8 mouse cellular contexts compared by ENCODE assay signal in genomic region chr11:120310813-120311312, GRCm38 (mm10). TPM values are rescaled to one million over a fixed set of nuclear protein-coding genes. Genes with fewer than 3 reads are reported as not detected.
DNase-seq lines count a peak whose midpoint lies in the region; ATAC-seq and TF ChIP-seq lines count a peak whose summit lies in the region.

No protein-coding gene starts in this region.

- H3K4me3 ChIP-seq in gastrocnemius, adult 2 months, result peak overlapping the region; percentile 77
- H3K4me3 ChIP-seq in hindbrain, postnatal 0 days (ENCODE audit: low read length), result peak overlapping the region; percentile 38

- H3K9me3 ChIP-seq in hindbrain, postnatal 0 days (ENCODE audit: low read length), result no peaks in the 10 kb centered on the region

- H3K4me2 ChIP-seq in hindbrain, postnatal 0 days (ENCODE audit: low read depth, low read length), result peak overlapping the region; percentile 70

- H3K27me3 ChIP-seq in hindbrain, postnatal 0 days (ENCODE audit: insufficient read depth, low read length), result no peaks in the 10 kb centered on the region

- H3K27ac ChIP-seq in gastrocnemius, adult 2 months, result peak overlapping the region; percentile 75
- peak overlapping the region; percentile 81 for H3K27ac ChIP-seq in hindbrain, postnatal 0 days

- no peaks in the 10 kb centered on the region for H3K36me3 ChIP-seq in hindbrain, postnatal 0 days (ENCODE audit: insufficient read depth, low read length)

- peak overlapping the region; percentile 55 for H3K9ac ChIP-seq in hindbrain, postnatal 0 days (replicated peaks; ENCODE audit: low read length)

- peak; percentile 93 for DNase-seq in gastrocnemius, adult 2 months
- peak; percentile 97 for DNase-seq in hindbrain, postnatal 0 days (ENCODE audit: low spot score)
- peak; percentile 92 to 93 for DNase-seq in left cerebral cortex, adult 18-20 months (ENCODE audit: low spot score in 2 of 2)
- DNase-seq in lung, postnatal 4 days, result peak; percentile 94 to 97
- DNase-seq in right cerebral cortex, adult 2 months (ENCODE audit: low spot score in 2 of 2), result peak; percentile 95 to 96
- peak; percentile 58 for DNase-seq in urinary bladder, postnatal 10 days (ENCODE audit: low spot score)

- 4% methylated on average over 45 of the region's 45 CpGs for WGBS in hindbrain, postnatal 0 days

- H3K4me1 ChIP-seq in hindbrain, postnatal 0 days (ENCODE audit: insufficient read depth, low read length), result peaks cover 28% of the 10 kb centered on the region; the same call in 1 of the 2 replicates

- ATAC-seq in activated CD4-positive, CD25-positive, alpha-beta regulatory T cell, adult 4 months, result peak; percentile 69
- peak; percentile 77 for ATAC-seq in common myeloid progenitor, adult 5-6 weeks (replicated peaks; ENCODE audit: low read depth, poor library complexity, severe bottlenecking)
- peak; percentile 91 for ATAC-seq in hindbrain, postnatal 0 days

- no peak for TF ChIP-seq CTCF in gastrocnemius, adult 2 months (IDR thresholded peaks at IDR 0.05)
- TF ChIP-seq CTCF in hindbrain, postnatal 0 days (IDR thresholded peaks at IDR 0.05; ENCODE audit: low read depth), result no peak

- intact Hi-C loops in gastrocnemius, adult 2 months (cut with DNase I), result loop anchor here (2.0 kb wide), 1 partner anchor 30 kb away; no protein-coding TSS in a partner anchor

RNA-seq across cellular contexts. Expression of gene Actg1, which starts 37.5 kb away (rescaled TPM):
- 1,000 to 10,000 TPM; 2,904 to 3,852 TPM for polyA plus RNA-seq in activated CD4-positive, CD25-positive, alpha-beta regulatory T cell, adult 4 months (2017; shearing (Covaris generic))
- total RNA-seq in common myeloid progenitor, adult 5-6 weeks (2017), result 857 and 890 TPM in 2 replicates
- total RNA-seq in gastrocnemius, adult 2 months (2021), result 100 to 1,000 TPM; 201 to 262 TPM
- 2,410 and 2,568 TPM in 2 replicates for total RNA-seq in hindbrain, postnatal 0 days (2014; rRNA removed)
- polyA plus RNA-seq in hindbrain, postnatal 0 days (2015; fragmentation: Nextera tagmentation; extraction: Ambion mirVana), result 3,348 and 3,639 TPM in 2 replicates
- total RNA-seq in left cerebral cortex, adult 18-20 months (2021), result 1,000 to 10,000 TPM; 1,195 to 1,258 TPM

RNA-seq across cellular contexts. Expression of gene Fscn2, which starts 50.5 kb away (rescaled TPM):
- 1 to 10 TPM in 1 of 2 experiments, under 1 TPM in 1; 0.47 to 1.1 TPM for polyA plus RNA-seq in activated CD4-positive, CD25-positive, alpha-beta regulatory T cell, adult 4 months (2017; shearing (Covaris generic))
- total RNA-seq in common myeloid progenitor, adult 5-6 weeks (2017), result not detected in 2 replicates
- under 1 TPM in 1 of 2 experiments, not detected in 1; 0.87 TPM for total RNA-seq in gastrocnemius, adult 2 months (2021)
- total RNA-seq in hindbrain, postnatal 0 days (2014; rRNA removed), result 3.0 and 9.0 TPM in 2 replicates
- polyA plus RNA-seq in hindbrain, postnatal 0 days (2015; fragmentation: Nextera tagmentation; extraction: Ambion mirVana), result 1.5 and 1.9 TPM in 2 replicates
- total RNA-seq in left cerebral cortex, adult 18-20 months (2021), result not detected

Comparison
In these comparisons a context has a peak if more than half of its experiments do, and no peak if none do; other contexts are left out.
1. Peak in every context shown above with its lines: DNase-seq, ATAC-seq, H3K4me3 ChIP-seq and H3K27ac ChIP-seq.